Mouse (Mus musculus) gastrocnemius, adult 18-20 months (tissue): Measurements from ENCODE around the gene Zfp827. TPM values are rescaled to one million over a fixed set of nuclear protein-coding genes. Genes with fewer than 3 reads are reported as not detected.

ENCODE experiments used
- DNase-seq: peaks from one replicate; pipeline ENCODE4 v3.0.0; 2021; ENCODE audit warnings: low spot score
- total RNA-seq, 2 experiments: library from RNA; stranded (reverse); gene quantifications; 2 replicates each; pipeline ENCODE4 v1.2.3; 2021

Gene Zfp827
- total RNA-seq, 2 experiments from 2014 or later, result 3.1 to 4.2 TPM

DNA sequence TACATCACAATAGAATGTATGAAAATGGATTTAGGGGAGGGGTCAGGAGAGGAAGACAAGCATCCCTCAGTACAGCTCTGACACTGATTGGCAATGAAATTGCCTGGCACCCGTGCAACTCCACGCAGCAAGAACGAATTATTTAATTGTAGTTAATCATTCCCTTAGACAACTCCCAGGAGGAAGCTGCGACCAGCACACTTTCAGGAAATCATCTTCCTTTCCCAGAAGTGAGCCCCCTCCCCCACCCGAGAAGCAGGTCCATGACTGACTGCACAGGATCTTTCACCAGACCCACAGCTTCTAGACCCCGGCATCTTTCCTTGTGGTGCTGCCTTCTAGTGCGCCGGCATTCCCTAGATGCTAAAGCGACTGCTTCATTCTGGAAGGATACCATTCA lies 183.4 kb downstream of the Zfp827 start:
- no peak for DNase-seq

DNA sequence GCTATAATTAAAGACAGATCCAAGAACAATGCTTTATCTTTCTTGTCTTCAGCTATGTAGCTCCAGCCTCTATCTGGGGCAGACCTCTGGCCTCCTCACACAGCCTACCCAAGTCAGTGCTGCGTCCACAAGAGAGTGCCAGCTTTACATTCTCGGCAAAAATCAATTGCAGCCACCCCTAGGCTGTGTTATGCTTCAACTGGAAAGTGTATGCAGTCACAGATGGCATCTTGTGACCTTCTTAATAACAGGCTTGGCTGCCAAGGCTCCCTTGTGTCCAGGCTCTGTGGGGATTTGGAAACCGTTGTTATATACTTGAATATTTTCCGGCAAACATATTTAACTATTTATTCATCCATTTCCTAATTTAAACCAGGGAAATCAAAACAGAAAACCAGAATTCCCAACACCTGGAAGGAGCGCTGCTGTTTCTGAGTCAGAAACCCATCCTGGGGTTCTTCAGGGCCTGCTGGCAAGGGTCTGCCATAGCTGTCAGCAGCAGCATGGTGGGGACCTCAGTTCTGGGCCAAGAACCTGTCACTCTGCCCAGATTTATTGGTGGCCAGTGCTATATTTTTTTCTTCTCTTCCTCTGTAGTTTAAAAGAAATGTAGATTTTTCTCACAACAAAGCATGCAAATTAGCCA lies 194.0 kb downstream of the Zfp827 start:
- no peak for DNase-seq

DNA sequence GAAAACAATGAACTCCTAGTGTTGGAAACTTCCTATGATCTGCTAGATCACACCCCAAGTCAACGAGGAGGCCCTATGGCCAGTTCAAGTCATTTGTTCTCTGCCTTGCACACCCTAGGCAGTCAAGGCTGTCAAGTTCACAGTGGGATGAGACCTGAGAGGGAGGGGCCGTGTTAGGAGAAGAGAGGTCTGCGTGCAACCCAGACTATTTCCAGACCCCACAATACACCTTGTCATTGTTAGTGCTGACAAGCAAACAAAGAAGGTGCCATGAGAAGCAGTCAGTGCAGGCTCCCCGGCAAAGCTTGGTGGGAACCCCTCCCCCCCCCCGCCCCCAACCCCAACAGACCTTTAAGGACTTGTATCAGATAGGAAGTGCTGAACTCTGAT lies 194.5 kb downstream of the Zfp827 start:
- DNase-seq, result no peak

DNA sequence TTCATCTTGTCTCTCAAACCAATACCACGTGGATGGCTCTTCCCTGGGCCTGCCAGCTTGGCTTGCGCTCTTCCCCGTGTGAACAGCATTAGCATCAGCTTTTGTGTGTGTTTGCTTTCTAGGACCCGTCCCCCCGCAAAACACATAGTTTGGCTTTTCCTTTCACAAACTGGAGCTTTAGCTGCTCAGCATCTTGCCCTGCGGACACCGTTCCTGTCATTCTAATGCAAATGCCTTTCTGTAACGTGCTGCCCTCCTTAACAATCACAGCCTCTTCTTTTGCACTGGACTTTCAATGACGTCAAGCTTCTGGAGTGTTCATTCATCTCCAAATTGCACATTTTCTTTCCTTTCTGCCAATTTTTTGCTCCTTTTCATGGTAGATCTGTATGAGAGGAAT lies 196.1 kb downstream of the Zfp827 start:
- no peak for DNase-seq

DNA sequence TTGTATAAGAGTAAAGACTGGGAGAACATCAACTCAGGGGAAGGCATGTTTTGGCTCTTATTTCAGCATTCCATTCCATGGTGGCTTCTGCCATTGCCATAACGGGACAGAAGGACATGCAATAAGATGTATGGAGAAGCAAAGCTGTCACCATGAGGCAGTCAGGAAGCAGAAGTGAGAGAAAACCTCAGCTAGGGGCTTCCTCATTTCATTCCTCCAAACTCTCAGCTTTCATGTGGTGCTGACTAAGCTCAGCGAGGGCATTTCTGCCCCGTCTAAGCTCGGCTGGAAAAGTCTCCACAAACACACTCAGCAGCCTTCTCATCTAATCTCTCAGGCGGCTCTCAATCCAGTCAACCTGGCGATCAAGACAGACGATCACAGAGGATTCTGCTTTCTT lies 197.3 kb downstream of the Zfp827 start:
- DNase-seq, result peak; percentile 4

DNA sequence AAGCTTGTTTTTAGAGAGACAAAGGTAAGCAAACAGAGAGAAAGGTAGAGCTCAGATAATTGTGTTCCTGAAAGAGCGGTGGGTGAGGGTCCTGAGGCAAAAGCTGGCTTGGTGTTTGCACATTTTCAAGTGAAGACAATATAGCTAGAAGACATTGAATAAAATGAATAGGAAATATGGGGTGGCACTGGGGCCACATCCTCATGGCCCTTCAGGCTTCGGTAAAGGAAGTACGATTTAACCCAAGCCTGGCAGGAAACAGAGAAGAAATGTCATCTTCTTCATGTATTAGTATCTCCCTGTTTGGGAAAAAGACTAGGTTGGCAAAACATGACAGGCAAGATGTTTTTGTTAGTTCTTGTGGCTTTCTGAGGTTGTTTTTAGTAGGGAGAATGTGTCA lies 197.8 kb downstream of the Zfp827 start:
- no peak for DNase-seq

DNA sequence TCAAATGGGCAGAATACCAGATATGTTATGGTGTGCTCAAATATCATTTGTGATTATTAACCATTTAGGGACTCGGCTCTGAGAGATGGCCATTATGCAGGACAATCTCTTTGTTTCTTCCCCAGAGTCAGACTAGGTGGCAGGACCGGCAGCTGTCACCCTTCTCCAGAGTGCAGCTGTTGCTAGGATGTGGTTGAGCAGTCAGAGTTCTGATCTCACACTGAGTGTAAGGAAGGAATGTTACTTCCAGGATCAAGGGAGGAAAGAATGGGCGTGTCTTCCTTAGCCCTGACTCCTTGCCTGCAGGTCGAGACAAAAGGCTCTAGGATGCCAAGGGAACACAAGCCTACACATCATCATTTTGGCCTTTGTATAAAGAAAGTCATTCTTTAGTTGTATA lies 199.0 kb downstream of the Zfp827 start:
- no peak for DNase-seq

DNA sequence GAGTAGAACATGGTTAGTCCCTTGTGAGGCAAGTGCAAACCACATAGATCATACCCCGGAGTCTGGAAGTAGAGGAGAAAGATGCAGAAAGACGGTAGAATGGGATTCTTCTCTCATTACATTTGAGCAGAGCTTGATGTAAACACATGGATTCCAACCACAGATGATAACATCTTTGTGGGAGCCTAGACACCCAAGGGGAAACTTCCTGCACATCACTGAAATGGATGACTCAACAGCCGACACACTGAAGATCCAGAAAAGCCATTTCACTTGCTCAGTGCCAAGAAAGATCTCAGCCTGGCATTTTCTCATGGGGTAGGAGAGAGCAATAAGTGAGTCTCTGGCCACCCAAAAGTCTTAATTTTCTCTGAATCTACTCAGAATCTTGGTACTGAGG lies 199.7 kb downstream of the Zfp827 start:
- DNase-seq, result no peak

DNA sequence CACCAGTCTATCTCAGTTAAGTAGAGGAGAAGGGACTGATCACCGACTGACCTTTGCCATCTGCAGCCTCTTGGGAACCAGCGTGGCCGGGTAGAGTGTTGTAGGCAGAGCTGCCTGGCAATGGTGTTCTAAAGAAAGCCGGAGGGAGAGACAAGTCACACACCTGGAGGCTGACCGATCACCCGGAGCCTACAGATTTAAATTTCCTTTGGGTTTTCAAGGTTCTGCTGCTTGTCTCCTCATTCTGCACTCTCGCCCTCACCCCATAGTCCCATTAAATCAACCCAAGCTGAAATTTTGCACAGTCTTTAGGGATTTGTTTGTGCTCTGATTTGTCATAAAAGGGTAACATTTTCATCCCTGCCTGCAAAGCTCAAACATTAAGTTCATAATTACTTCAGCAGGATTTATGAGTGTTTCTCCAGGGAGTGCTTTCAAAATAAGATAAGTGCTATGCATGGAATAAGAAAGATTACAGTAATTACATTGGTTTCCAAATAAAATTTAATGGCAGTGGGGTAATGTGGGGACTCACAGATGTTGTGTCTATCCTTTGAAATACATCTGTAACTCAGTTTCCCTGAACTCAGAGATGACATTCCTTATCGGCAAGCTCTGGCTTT lies 201.1 kb downstream of the Zfp827 start:
- DNase-seq, result no peak

DNA sequence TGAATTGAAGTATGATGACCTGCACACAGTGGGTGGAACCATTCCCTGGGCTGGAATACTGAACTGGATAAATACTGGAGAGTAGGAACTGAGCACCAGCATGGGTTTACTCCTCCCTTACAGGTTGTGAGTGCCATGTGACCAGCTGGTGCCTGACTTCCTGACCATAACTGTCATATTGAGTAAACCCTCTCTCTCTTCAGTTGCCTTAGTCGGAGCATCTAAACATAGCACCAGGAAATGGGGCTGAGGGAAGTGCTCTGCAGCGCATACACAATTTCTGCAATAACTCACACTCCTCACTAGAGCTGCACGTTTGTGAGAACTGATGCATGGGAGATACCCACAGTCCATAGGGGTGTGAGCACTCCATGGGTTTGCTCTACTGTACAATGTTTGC lies 211.1 kb downstream of the Zfp827 start:
- no peak for DNase-seq

DNA sequence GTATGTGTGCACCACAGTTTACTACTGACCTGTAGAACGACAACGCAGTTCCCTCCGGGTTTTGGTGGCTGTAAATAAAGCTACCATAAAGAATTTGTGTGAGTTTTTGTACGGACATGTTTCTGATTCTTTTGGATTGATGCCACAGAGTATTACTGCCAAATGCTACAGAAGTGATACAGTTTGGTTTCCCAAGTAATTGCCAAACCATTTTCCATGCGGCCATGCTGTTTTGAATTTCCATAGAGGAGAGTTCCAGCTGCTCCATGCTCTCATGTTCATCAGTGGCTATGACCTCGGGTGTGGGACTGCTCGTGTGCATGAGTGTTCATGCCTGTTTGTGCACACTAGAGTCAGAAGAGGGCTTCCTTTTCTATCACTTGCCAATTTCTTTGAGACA lies 211.8 kb downstream of the Zfp827 start:
- no peak for DNase-seq

Other genes with a start within 250 kb of the Zfp827 start
- gene Lsm6, start 207.3 kb upstream of the Zfp827 start, total RNA-seq, result 10 to 100 TPM; 80.7 to 85.5 TPM
- not detected for gene 1700011L22Rik, start 220.1 kb downstream of the Zfp827 start, total RNA-seq